Mouse (Mus musculus): ENCODE results near the gene Tmem151a.

- TF ChIP-seq CTCF (IDR thresholded peaks at IDR 0.05; ENCODE audit: low read depth) (no peak), EP300 (IDR thresholded peaks at IDR 0.05; ENCODE audit: low read depth) (no peak)
These were observed 9.6 kb upstream of the Tmem151a start for GRCm38 (mm10) chr19:5094746-5095417.

Measured in liver, postnatal 0 days (tissue).